Mouse (Mus musculus) inflammation-experienced regulatory T-cells (primary cell): Measurements from ENCODE around the gene Olfr1423. TPM values are rescaled to one million over a fixed set of nuclear protein-coding genes. Genes with fewer than 3 reads are reported as not detected.

Source experiments
- polyA plus RNA-seq, 2 experiments: library from polyadenylated mRNA; unstranded; fragments of 100-300 nt; shearing (Covaris generic); gene quantifications; one replicate each; pipeline ENCODE4 v1.2.1; 2017

The Olfr1423 gene
- polyA plus RNA-seq: under 1 TPM in 1 of 2 experiments, not detected in 1; 0.16 TPM

GRCm38 (mm10) chr19:12041217-12041616 is at the start of gene Olfr1423:
Gene Olfr1423 (minus strand): TSS chr19:12041317.

GRCm38 (mm10) chr19:12077631-12078030 is 36.5 kb upstream of the Olfr1423 start, which contains the start of gene Olfr1425:
Gene Olfr1425 (minus strand): TSS chr19:12077731.

GRCm38 (mm10) chr19:12062582-12062981 is 21.5 kb upstream of the Olfr1423 start, which contains the start of gene Olfr1424:
Gene Olfr1424 (minus strand): TSS chr19:12062682.

Other genes with a start within 250 kb of the Olfr1423 start
- 1 to 10 TPM; 2.9 to 4.5 TPM for gene Stx3, start 221.9 kb downstream of the Olfr1423 start, polyA plus RNA-seq
- gene Olfr1417, start 202.1 kb downstream of the Olfr1423 start, polyA plus RNA-seq: under 1 TPM in 1 of 2 experiments, not detected in 1; 0.10 TPM
- gene Olfr1418, start 180.3 kb downstream of the Olfr1423 start, polyA plus RNA-seq: under 1 TPM in 1 of 2 experiments, not detected in 1; 0.22 TPM
- gene Olfr1419, start 166.2 kb downstream of the Olfr1423 start, polyA plus RNA-seq: not detected
- gene Olfr1420, start 154.8 kb downstream of the Olfr1423 start, polyA plus RNA-seq: 1 to 10 TPM in 1 of 2 experiments, under 1 TPM in 1; 0.30 to 1.8 TPM
- 10 to 100 TPM; 21.5 to 22.6 TPM for gene Patl1, start 128.9 kb downstream of the Olfr1423 start, polyA plus RNA-seq
- gene Osbp, start 75.4 kb downstream of the Olfr1423 start, polyA plus RNA-seq: 10 to 100 TPM; 43.6 to 64.9 TPM
- under 1 TPM in 1 of 2 experiments, not detected in 1; 0.66 TPM for gene Olfr1424, start 21.4 kb upstream of the Olfr1423 start, polyA plus RNA-seq
- under 1 TPM in 1 of 2 experiments, not detected in 1; 0.12 TPM for gene Olfr1425, start 36.4 kb upstream of the Olfr1423 start, polyA plus RNA-seq
- under 1 TPM in 1 of 2 experiments, not detected in 1; 0.07 TPM for gene Olfr1426, start 50.7 kb upstream of the Olfr1423 start, polyA plus RNA-seq
- gene Olfr1427, start 62.0 kb upstream of the Olfr1423 start, polyA plus RNA-seq: not detected
- gene Olfr1428, start 74.6 kb upstream of the Olfr1423 start, polyA plus RNA-seq: not detected
- not detected for gene Olfr76, start 81.9 kb upstream of the Olfr1423 start, polyA plus RNA-seq
- under 1 TPM; 0.13 to 0.48 TPM for gene Olfr1555-ps1, start 128.8 kb upstream of the Olfr1423 start, polyA plus RNA-seq
- under 1 TPM; 0.12 TPM for gene Olfr1431, start 159.3 kb upstream of the Olfr1423 start, polyA plus RNA-seq
- gene Olfr1432, start 191.3 kb upstream of the Olfr1423 start, polyA plus RNA-seq: not detected
- gene Olfr262, start 200.3 kb upstream of the Olfr1423 start, polyA plus RNA-seq: under 1 TPM; 0.17 to 0.71 TPM
- under 1 TPM in 1 of 2 experiments, not detected in 1; 0.60 TPM for gene Olfr235, start 219.7 kb upstream of the Olfr1423 start, polyA plus RNA-seq
- not detected for gene Olfr1434, start 238.5 kb upstream of the Olfr1423 start, polyA plus RNA-seq